Mouse (Mus musculus): ENCODE data around the gene Nek2.
A peak's percentile ranks its signal among the peaks of the same experiment; 100 is the strongest.

The Nek2 gene

GRCm38 (mm10) chr1:191814935-191815334 lies 6.3 kb upstream of the Nek2 start:
- DNase-seq: no peak

- DNase-seq: no peak
These were observed 4.6 kb upstream of the Nek2 start for GRCm38 (mm10) chr1:191816596-191816995.

- peak; percentile 92 for DNase-seq
These were observed 3.7 kb upstream of the Nek2 start for GRCm38 (mm10) chr1:191817418-191818144.

GRCm38 (mm10) chr1:191818145-191818631 lies 3.1 kb upstream of the Nek2 start:
- DNase-seq: no peak

- DNase-seq: no peak
These were observed 2.2 kb upstream of the Nek2 start for GRCm38 (mm10) chr1:191819026-191819425.

GRCm38 (mm10) chr1:191820951-191821325 lies 306 bp upstream of the Nek2 start:
- no peak for DNase-seq

- no peak for DNase-seq
These were observed 7.9 kb downstream of the Nek2 start for GRCm38 (mm10) chr1:191829124-191829523.

GRCm38 (mm10) chr1:191833396-191833795 lies 12.2 kb downstream of the Nek2 start:
- DNase-seq: no peak

GRCm38 (mm10) chr1:191834825-191835224 lies 13.6 kb downstream of the Nek2 start:
- peak; percentile 81 for DNase-seq

- DNase-seq: no peak
These were observed 15.2 kb downstream of the Nek2 start for GRCm38 (mm10) chr1:191836318-191836985.

- DNase-seq: no peak
These were observed 16.4 kb downstream of the Nek2 start for GRCm38 (mm10) chr1:191837691-191838090.

GRCm38 (mm10) chr1:191838994-191839741 lies 17.9 kb downstream of the Nek2 start:
- no peak for DNase-seq

GRCm38 (mm10) chr1:191840774-191841565 lies 19.7 kb downstream of the Nek2 start:
- DNase-seq: no peak

GRCm38 (mm10) chr1:191842247-191842646 lies 21.0 kb downstream of the Nek2 start:
- no peak for DNase-seq

- no peak for DNase-seq
These were observed 25.4 kb downstream of the Nek2 start for GRCm38 (mm10) chr1:191846667-191847066.

GRCm38 (mm10) chr1:191849501-191849900 lies 28.3 kb downstream of the Nek2 start:
- no peak for DNase-seq

GRCm38 (mm10) chr1:191853442-191853841 lies 32.2 kb downstream of the Nek2 start:
- no peak for DNase-seq

- no peak for DNase-seq
These were observed 33.5 kb downstream of the Nek2 start for GRCm38 (mm10) chr1:191854716-191855115.

GRCm38 (mm10) chr1:191855136-191855878 lies 34.1 kb downstream of the Nek2 start:
- DNase-seq: no peak

- DNase-seq: no peak
These were observed 35.8 kb downstream of the Nek2 start for GRCm38 (mm10) chr1:191856886-191857651.

GRCm38 (mm10) chr1:191858136-191858535 lies 36.9 kb downstream of the Nek2 start:
- DNase-seq: no peak

Measured in B cell, adult 2 months (primary cell).